Mouse (Mus musculus): ENCODE results near the gene Nat8f2. TPM values are rescaled to one million over a fixed set of nuclear protein-coding genes. Genes with fewer than 3 reads are reported as not detected.
A peak's percentile ranks its signal among the peaks of the same experiment; 100 is the strongest.
"Not testable (repeated sequence)": the region's sequence is repeated elsewhere in the genome, so short reads cannot be mapped to it uniquely, and the experiment has no call there.

Gene Nat8f2
- polyA plus RNA-seq, 1 experiment from 2014 or later, result not detected

DNA sequence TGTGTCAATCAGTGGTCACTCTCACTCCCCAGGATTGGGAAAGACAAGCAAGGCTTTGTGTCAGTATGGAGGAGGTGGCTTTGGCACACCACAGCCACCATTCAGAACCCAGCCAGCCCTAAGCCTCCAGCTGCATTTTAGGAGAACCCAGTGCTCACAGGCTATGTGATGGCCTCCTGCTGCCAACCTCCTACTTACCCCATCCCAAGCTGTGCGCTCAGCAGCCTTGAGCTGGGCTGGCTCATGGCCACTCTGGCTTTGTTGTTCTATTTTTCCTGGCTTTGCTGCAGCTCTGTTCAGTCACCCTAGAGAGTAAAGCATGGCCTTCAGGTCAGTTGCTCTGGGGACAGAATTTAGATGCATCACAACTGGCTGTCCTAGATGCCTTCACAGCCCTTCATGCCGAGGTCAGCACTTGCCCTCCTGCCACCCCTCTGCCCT lies 38.0 kb upstream of the Nat8f2 start:
- not testable (repeated sequence) for H3K4me2 ChIP-seq; H3K4me1 ChIP-seq (ENCODE audit: control insufficient read depth, insufficient read depth, low read length); ATAC-seq (replicated peaks; ENCODE audit: insufficient number of reproducible peaks, low FRiP score, low TSS enrichment); H3K27me3 ChIP-seq (ENCODE audit: control insufficient read depth, insufficient read depth, low read length); H3K9me3 ChIP-seq (replicated peaks; ENCODE audit: control insufficient read depth, low read length); H3K9ac ChIP-seq (ENCODE audit: low read depth, low read length); H3K4me3 ChIP-seq (ENCODE audit: low read depth, low read length); H3K36me3 ChIP-seq (ENCODE audit: control insufficient read depth, insufficient read depth, low read length); H3K27ac ChIP-seq (ENCODE audit: low read depth, low read length)
- 66% methylated on average over 2 of the region's 2 CpGs for WGBS (ENCODE audit: insufficient replicate concordance)

DNA sequence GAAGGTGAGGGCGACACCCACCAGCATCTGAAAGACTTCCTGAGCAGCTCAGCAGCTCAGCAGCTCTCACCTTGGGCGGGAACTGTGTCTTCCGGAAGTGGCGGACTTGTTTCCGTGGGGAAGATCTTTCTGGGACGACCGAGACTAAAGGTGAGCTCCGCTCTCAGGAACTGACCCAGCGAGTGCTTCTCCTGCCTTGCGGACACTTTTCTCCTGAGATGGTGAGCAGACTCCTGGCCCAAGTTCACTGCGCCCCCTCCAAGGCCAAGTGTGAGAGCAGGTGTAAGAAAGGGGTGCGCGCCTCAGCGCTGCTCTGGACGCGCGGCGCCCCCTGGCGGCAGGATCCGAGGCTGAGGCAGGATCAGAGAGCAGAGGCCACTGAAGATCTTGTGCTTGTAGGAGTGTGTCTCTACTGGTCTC lies 35.7 kb upstream of the Nat8f2 start, which contains the start of gene Nat8f4:
Gene Nat8f4 (minus strand): TSS at position 243 of the 420 bp plus-strand sequence.
- Histone ChIP-seq H3K9ac (ENCODE audit: low read depth, low read length) (0 out of 2 replicates have a peak within 1 kb of the TSS, but pooled peaks have one; percentile 22), H3K4me3 (ENCODE audit: low read depth, low read length) (peak within 1 kb of the TSS; percentile 28), H3K4me2 (peak within 1 kb of the TSS; percentile 53)
- WGBS (ENCODE audit: insufficient replicate concordance), result 14% methylated on average over 20 of the region's 20 CpGs
- H3K36me3 ChIP-seq (ENCODE audit: control insufficient read depth, insufficient read depth, low read length); H3K27me3 ChIP-seq (ENCODE audit: control insufficient read depth, insufficient read depth, low read length); H3K9me3 ChIP-seq (replicated peaks; ENCODE audit: control insufficient read depth, low read length); H3K27ac ChIP-seq (ENCODE audit: low read depth, low read length); H3K4me1 ChIP-seq (ENCODE audit: control insufficient read depth, insufficient read depth, low read length); ATAC-seq (replicated peaks; ENCODE audit: insufficient number of reproducible peaks, low FRiP score, low TSS enrichment): not testable (repeated sequence)

DNA sequence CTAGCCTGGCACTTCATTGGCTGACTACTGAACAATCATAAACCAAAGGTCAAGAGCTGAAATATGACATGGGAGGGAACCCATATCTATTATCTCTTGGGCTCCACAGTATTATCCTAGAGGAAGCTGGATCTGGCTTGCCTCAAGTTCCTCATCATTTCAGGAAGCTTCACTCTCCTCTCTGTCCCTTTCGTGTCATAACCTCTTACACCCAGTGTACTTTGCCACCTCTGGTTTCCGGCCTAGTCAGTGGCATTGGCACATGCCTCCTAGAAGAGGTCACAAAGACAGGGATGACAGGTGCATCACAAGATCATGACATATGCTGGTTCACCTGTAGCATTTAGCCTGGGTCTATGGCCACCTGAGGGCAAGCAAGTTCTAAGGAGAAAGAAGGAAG lies 33.3 kb upstream of the Nat8f2 start:
- 83% methylated on average over 2 of the region's 2 CpGs for WGBS (ENCODE audit: insufficient replicate concordance)
- no peaks in the 10 kb centered on the region for H3K9me3 ChIP-seq (replicated peaks; ENCODE audit: control insufficient read depth, low read length)

DNA sequence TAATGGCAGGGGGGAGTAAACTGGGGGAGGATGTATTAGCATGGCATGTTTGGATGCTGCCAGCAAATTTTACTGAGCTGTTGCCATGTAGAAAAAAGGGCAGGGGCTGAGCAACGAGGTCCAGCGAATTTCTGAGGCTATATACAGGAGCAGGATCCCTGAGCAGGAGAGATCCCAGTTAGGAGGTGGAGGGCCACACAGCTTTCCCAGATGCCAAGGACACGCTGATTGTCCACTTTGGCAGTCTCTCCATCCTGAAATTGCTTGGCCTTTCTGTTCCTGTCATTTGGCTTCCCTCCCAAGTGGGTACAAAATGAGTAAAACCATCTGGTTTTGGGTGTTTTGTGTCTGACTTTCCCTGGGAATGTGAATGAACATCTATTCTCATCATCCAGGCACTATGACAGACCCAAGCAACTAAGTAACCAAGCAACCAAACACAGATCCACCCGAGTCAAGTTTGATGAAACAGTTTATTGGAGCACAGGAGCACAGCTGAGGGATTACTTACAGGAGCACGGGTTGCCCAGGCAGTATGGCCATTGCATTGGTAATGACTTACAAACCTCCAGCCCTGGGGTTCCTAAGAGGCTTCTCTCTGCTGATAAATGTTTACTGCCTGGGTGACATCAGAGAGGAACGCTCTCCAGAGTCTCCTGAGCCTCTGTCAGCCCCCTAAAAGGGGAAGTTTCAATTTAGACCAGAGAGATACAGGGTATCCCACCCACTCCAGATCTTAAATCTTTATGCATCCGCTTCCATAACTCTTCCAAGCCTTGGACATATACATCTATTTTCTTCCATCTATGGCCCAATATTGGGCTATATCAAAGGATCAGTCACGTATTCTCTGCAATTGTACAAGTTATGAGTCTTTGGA lies 29.9 kb upstream of the Nat8f2 start:
- not testable (repeated sequence) for ATAC-seq (replicated peaks; ENCODE audit: insufficient number of reproducible peaks, low FRiP score, low TSS enrichment); H3K9ac ChIP-seq (ENCODE audit: low read depth, low read length); H3K36me3 ChIP-seq (ENCODE audit: control insufficient read depth, insufficient read depth, low read length); H3K4me2 ChIP-seq; H3K4me3 ChIP-seq (ENCODE audit: low read depth, low read length); H3K9me3 ChIP-seq (replicated peaks; ENCODE audit: control insufficient read depth, low read length); H3K4me1 ChIP-seq (ENCODE audit: control insufficient read depth, insufficient read depth, low read length); H3K27me3 ChIP-seq (ENCODE audit: control insufficient read depth, insufficient read depth, low read length); H3K27ac ChIP-seq (ENCODE audit: low read depth, low read length)
- 73% methylated on average over 7 of the region's 8 CpGs for WGBS (ENCODE audit: insufficient replicate concordance)

More for the DNA sequence above, 33.3 kb upstream of the Nat8f2 start:
- no peaks in the 10 kb centered on the region for H3K36me3 ChIP-seq (ENCODE audit: control insufficient read depth, insufficient read depth, low read length)
- H3K4me1 ChIP-seq (ENCODE audit: control insufficient read depth, insufficient read depth, low read length), result no peaks in the 10 kb centered on the region
- no peak overlapping the region for H3K4me3 ChIP-seq (ENCODE audit: low read depth, low read length)
- no peak overlapping the region for H3K9ac ChIP-seq (ENCODE audit: low read depth, low read length)
- H3K27ac ChIP-seq (ENCODE audit: low read depth, low read length), result no peak overlapping the region
- no peak overlapping the region for H3K4me2 ChIP-seq
- no peaks in the 10 kb centered on the region for H3K27me3 ChIP-seq (ENCODE audit: control insufficient read depth, insufficient read depth, low read length)
- no peak for ATAC-seq (replicated peaks; ENCODE audit: insufficient number of reproducible peaks, low FRiP score, low TSS enrichment)

DNA sequence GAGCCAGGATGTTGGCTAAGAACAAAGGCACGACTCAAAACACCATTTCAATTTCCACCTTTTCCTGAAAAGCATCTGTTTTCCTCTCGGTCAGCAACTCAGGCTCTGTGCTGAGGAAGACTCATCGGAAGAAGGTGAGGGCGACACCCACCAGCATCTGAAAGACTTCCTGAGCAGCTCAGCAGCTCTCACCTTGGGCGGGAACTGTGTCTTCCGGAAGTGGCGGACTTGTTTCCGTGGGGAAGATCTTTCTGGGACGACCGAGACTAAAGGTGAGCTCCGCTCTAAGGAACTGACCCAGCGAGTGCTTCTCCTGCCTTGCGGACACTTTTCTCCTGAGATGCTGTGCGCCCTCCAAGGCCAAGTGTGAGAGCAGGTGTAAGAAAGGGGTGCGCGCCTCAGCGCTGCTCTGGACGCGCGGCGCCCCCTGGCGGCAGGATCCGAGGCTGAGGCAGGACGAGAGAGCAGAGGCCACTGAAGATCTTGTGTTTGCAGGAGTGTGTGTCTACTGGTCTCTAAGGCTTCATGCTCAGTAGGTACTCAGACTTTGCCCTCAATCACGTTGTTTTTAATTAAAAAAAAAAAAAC lies 26.2 kb upstream of the Nat8f2 start:
- H3K27me3 ChIP-seq (ENCODE audit: control insufficient read depth, insufficient read depth, low read length); ATAC-seq (replicated peaks; ENCODE audit: insufficient number of reproducible peaks, low FRiP score, low TSS enrichment); H3K4me1 ChIP-seq (ENCODE audit: control insufficient read depth, insufficient read depth, low read length); H3K9ac ChIP-seq (ENCODE audit: low read depth, low read length); H3K4me3 ChIP-seq (ENCODE audit: low read depth, low read length); H3K9me3 ChIP-seq (replicated peaks; ENCODE audit: control insufficient read depth, low read length); H3K27ac ChIP-seq (ENCODE audit: low read depth, low read length); H3K36me3 ChIP-seq (ENCODE audit: control insufficient read depth, insufficient read depth, low read length); H3K4me2 ChIP-seq: not testable (repeated sequence)
- 73% methylated on average over 25 of the region's 25 CpGs for WGBS (ENCODE audit: insufficient replicate concordance)

DNA sequence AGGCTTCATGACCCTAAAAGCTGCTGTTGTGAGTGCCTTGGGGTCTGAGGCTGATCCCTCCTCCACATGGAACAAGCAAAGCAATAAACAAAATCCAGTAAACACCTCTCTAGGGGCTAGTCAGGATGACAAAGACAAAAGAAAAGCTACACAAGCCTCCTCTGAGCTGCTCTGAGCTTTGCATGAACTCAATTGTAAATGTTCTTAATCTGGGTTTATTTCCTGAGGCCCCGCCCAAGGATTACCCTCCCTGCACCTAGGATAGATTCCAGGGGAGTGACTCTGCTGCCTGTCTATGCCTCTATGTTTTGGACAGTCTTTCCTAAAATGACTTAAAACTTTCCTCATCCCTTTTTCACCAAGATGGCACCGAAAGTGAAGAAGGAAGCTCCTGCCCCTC lies 20.0 kb upstream of the Nat8f2 start:
- H3K27ac ChIP-seq (ENCODE audit: low read depth, low read length), result no peak overlapping the region
- H3K4me1 ChIP-seq (ENCODE audit: control insufficient read depth, insufficient read depth, low read length), result no peaks in the 10 kb centered on the region
- no peaks in the 10 kb centered on the region for H3K36me3 ChIP-seq (ENCODE audit: control insufficient read depth, insufficient read depth, low read length)
- H3K9ac ChIP-seq (ENCODE audit: low read depth, low read length), result no peak overlapping the region
- no peaks in the 10 kb centered on the region for H3K27me3 ChIP-seq (ENCODE audit: control insufficient read depth, insufficient read depth, low read length)
- 81% methylated on average over 2 of the region's 2 CpGs for WGBS (ENCODE audit: insufficient replicate concordance)
- H3K4me2 ChIP-seq, result no peak overlapping the region
- no peak overlapping the region for H3K4me3 ChIP-seq (ENCODE audit: low read depth, low read length)
- H3K9me3 ChIP-seq (replicated peaks; ENCODE audit: control insufficient read depth, low read length), result peaks cover 3% of the 10 kb centered on the region; the same call in 1 of the 2 replicates
- no peak for ATAC-seq (replicated peaks; ENCODE audit: insufficient number of reproducible peaks, low FRiP score, low TSS enrichment)

DNA sequence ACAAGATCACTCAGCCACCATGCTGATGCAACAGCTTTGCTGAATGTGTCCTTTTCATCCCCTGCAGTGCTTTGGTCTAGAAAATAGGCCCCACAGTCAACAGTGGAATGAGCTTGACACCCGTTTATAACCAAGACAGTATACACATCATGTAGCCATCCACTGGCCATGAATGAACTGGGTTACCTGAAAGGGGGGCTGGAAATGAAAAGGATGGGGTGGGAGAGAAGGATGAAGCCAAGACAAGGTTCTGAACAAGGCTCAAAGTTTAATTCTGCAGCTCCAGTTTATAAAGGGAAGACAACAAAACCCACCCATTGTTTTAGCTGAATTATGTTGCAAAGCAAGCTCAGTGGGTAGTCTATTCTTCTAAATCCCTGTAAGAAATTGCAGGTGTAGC lies 15.4 kb upstream of the Nat8f2 start:
- ATAC-seq (replicated peaks; ENCODE audit: insufficient number of reproducible peaks, low FRiP score, low TSS enrichment), result no peak
- Histone ChIP-seq H3K27me3 (ENCODE audit: control insufficient read depth, insufficient read depth, low read length) (no peaks in the 10 kb centered on the region), H3K9me3 (replicated peaks; ENCODE audit: control insufficient read depth, low read length) (0 out of 2 replicates have a peak, but pooled peaks cover 10% of the 10 kb centered on the region), H3K9ac (ENCODE audit: low read depth, low read length) (no peak overlapping the region), H3K27ac (ENCODE audit: low read depth, low read length) (no peak overlapping the region), H3K4me2 (no peak overlapping the region), H3K4me1 (ENCODE audit: control insufficient read depth, insufficient read depth, low read length) (no peaks in the 10 kb centered on the region), H3K36me3 (ENCODE audit: control insufficient read depth, insufficient read depth, low read length) (no peaks in the 10 kb centered on the region), H3K4me3 (ENCODE audit: low read depth, low read length) (no peak overlapping the region)
- WGBS (ENCODE audit: insufficient replicate concordance), result 93% methylated on average over 1 of the region's 1 CpGs

DNA sequence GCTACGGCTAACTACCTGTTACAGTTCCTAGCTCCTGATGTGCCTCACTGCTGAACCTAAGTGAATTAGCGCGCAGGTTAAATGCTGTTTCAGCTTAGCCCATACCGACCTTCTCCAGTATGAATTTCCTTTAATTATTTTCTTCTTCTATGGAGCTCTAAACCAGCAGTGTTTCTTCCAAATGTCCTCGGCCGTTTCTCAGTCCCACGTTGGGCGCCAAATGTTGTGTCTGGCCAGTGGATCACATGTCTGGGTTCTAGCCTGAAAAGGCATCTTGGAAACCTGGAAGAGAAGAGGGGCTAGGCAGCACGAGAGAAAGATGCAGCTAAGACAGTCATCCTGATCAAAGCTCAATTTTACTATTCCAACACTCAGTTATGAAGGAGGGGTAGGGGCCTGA lies 14.3 kb upstream of the Nat8f2 start:
- H3K4me2 ChIP-seq; H3K9me3 ChIP-seq (replicated peaks; ENCODE audit: control insufficient read depth, low read length); H3K4me3 ChIP-seq (ENCODE audit: low read depth, low read length); ATAC-seq (replicated peaks; ENCODE audit: insufficient number of reproducible peaks, low FRiP score, low TSS enrichment); H3K27ac ChIP-seq (ENCODE audit: low read depth, low read length); H3K9ac ChIP-seq (ENCODE audit: low read depth, low read length); H3K27me3 ChIP-seq (ENCODE audit: control insufficient read depth, insufficient read depth, low read length); H3K4me1 ChIP-seq (ENCODE audit: control insufficient read depth, insufficient read depth, low read length); H3K36me3 ChIP-seq (ENCODE audit: control insufficient read depth, insufficient read depth, low read length): not testable (repeated sequence)
- WGBS (ENCODE audit: insufficient replicate concordance), result 84% methylated on average over 9 of the region's 9 CpGs
